Mouse (Mus musculus): ENCODE results near the gene Ncs1. TPM values are rescaled to one million over a fixed set of nuclear protein-coding genes. Genes with fewer than 3 reads are reported as not detected.

The Ncs1 gene
- polyA plus RNA-seq, 1 experiment from 2014 or later: 22.3 TPM

- H3K27me3 ChIP-seq (replicated peaks): no peaks in the 10 kb centered on the region
- H3K9ac ChIP-seq: no peak overlapping the region
- WGBS: 82% methylated on average over 5 of the region's 5 CpGs
- no peaks in the 10 kb centered on the region for H3K9me3 ChIP-seq
- H3K27ac ChIP-seq: no peak overlapping the region
- no peaks in the 10 kb centered on the region for H3K4me1 ChIP-seq
- H3K4me3 ChIP-seq (replicated peaks): no peak overlapping the region
- no peak overlapping the region for H3K4me2 ChIP-seq
- no peak for ATAC-seq (ENCODE audit: insufficient read depth, low FRiP score, low read depth)
- H3K36me3 ChIP-seq: peaks cover 13% of the 10 kb centered on the region
These were observed 38.9 kb downstream of the Ncs1 start for GRCm38 (mm10) chr2:31284531-31284930.

GRCm38 (mm10) chr2:31291421-31291820, 45.8 kb downstream of the Ncs1 start:
- Histone ChIP-seq H3K4me2 (no peak overlapping the region), H3K9me3 (no peaks in the 10 kb centered on the region), H3K4me1 (no peaks in the 10 kb centered on the region), H3K4me3 (replicated peaks) (no peak overlapping the region), H3K36me3 (0 out of 2 replicates have a peak, but pooled peaks cover 7% of the 10 kb centered on the region), H3K27me3 (replicated peaks) (no peaks in the 10 kb centered on the region), H3K9ac (no peak overlapping the region), H3K27ac (no peak overlapping the region)
- ATAC-seq (ENCODE audit: insufficient read depth, low FRiP score, low read depth): no peak
- 10% methylated on average over 6 of the region's 6 CpGs for WGBS

GRCm38 (mm10) chr2:31294985-31295384, 49.4 kb downstream of the Ncs1 start:
- Histone ChIP-seq H3K36me3 (0 out of 2 replicates have a peak, but pooled peaks cover 3% of the 10 kb centered on the region), H3K27ac (no peak overlapping the region), H3K4me2 (no peak overlapping the region), H3K9ac (no peak overlapping the region), H3K27me3 (replicated peaks) (no peaks in the 10 kb centered on the region), H3K4me1 (0 out of 2 replicates have a peak, but pooled peaks cover 6% of the 10 kb centered on the region), H3K9me3 (no peaks in the 10 kb centered on the region), H3K4me3 (replicated peaks) (no peak overlapping the region)
- no peak for ATAC-seq (ENCODE audit: insufficient read depth, low FRiP score, low read depth)
- WGBS: 1% methylated on average over 4 of the region's 4 CpGs

DNA sequence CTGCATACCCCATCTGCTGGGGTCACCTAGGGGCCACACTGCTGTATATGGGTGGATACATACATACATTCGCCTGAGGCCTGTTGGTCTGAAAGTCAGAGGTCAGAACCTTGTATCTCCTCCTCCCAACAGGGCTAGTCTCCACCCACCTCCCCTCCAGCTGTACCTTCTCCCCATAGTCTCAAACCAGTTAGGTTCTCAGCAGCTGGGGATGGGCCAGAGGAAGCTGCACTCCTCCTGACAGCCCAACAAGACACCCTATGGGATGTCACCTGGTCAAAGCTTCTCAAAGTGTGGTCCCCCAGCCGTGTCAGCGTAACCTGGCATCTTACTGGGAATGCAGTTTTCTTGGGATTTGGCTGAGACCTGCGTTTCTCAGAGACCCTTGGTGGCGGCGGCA, 50.8 kb downstream of the Ncs1 start:
- Histone ChIP-seq H3K27me3 (replicated peaks) (no peaks in the 10 kb centered on the region), H3K4me1 (0 out of 2 replicates have a peak, but pooled peaks cover 6% of the 10 kb centered on the region), H3K4me2 (no peak overlapping the region), H3K4me3 (replicated peaks) (no peak overlapping the region), H3K9ac (no peak overlapping the region), H3K27ac (no peak overlapping the region), H3K9me3 (no peaks in the 10 kb centered on the region), H3K36me3 (0 out of 2 replicates have a peak, but pooled peaks cover 3% of the 10 kb centered on the region)
- ATAC-seq (ENCODE audit: insufficient read depth, low FRiP score, low read depth): no peak
- WGBS: 81% methylated on average over 6 of the region's 6 CpGs

GRCm38 (mm10) chr2:31297602-31298268, 52.1 kb downstream of the Ncs1 start:
- no peaks in the 10 kb centered on the region for H3K9me3 ChIP-seq
- H3K4me2 ChIP-seq: peak overlapping the region; percentile 55
- peak overlapping the region; percentile 49 for H3K4me3 ChIP-seq (replicated peaks)
- H3K36me3 ChIP-seq: no peaks in the 10 kb centered on the region
- no peaks in the 10 kb centered on the region for H3K27me3 ChIP-seq (replicated peaks)
- WGBS: 6% methylated on average over 17 of the region's 17 CpGs
- no peak overlapping the region for H3K27ac ChIP-seq
- 0 out of 2 replicates have a peak, but pooled peaks cover 6% of the 10 kb centered on the region for H3K4me1 ChIP-seq
- peak; percentile 82 for ATAC-seq (ENCODE audit: insufficient read depth, low FRiP score, low read depth)
- 0 out of 2 replicates have a peak overlapping the region, but pooled peaks have one; percentile 21 for H3K9ac ChIP-seq

DNA sequence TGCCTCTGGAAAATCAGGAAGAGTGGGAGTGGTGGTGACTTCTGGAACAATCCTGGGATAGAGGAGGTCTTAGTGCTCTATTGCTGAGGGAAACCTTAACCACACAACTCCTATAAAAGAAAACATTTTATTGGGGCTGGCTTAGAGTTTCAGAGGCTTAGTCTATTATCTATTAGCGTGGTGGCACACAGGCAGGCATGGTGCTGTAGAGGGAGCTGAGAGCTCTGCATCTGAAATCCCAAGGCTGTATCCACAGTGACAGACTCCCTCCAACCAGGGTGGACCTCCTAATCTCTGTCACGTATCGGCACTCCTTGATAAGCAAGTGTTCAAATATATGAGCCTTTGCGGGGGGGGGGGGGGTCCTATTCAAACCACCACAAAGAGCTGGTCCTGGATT, 53.2 kb downstream of the Ncs1 start:
- peak overlapping the region; percentile 55; the same call in 1 of the 2 replicates for H3K4me2 ChIP-seq
- H3K9me3 ChIP-seq: no peaks in the 10 kb centered on the region
- H3K4me1 ChIP-seq: 0 out of 2 replicates have a peak, but pooled peaks cover 6% of the 10 kb centered on the region
- peak overlapping the region; percentile 49; the same call in 1 of the 2 replicates for H3K4me3 ChIP-seq (replicated peaks)
- no peak overlapping the region for H3K27ac ChIP-seq
- 36% methylated on average over 4 of the region's 4 CpGs for WGBS
- H3K27me3 ChIP-seq (replicated peaks): no peaks in the 10 kb centered on the region
- no peak overlapping the region for H3K9ac ChIP-seq
- ATAC-seq (ENCODE audit: insufficient read depth, low FRiP score, low read depth): no peak
- H3K36me3 ChIP-seq: no peaks in the 10 kb centered on the region

DNA sequence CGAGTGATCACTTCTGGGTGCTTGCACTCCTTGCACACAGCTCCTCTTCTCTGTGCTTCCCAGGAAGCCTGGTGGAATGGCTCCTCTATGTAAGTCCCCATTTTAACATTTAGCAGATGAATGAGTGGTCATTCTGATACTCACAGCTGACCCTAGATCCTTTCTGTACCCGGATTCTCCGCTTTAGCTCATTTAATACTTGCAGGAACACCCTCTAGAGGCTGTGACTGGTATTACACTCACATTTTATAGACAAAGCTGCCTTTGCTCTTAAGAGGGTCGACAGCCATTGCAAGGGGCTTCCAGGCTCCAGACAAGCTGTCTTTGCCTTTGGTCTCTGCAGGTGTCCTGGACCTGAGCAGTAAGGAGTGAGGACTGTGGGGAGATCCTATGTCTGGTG, 53.6 kb downstream of the Ncs1 start:
- no peak overlapping the region for H3K9ac ChIP-seq
- H3K4me1 ChIP-seq: 0 out of 2 replicates have a peak, but pooled peaks cover 6% of the 10 kb centered on the region
- no peaks in the 10 kb centered on the region for H3K27me3 ChIP-seq (replicated peaks)
- WGBS: 27% methylated on average over 4 of the region's 4 CpGs
- no peak for ATAC-seq (ENCODE audit: insufficient read depth, low FRiP score, low read depth)
- 0 out of 2 replicates have a peak overlapping the region, but pooled peaks have one; percentile 13 for H3K4me2 ChIP-seq
- H3K9me3 ChIP-seq: no peaks in the 10 kb centered on the region
- H3K27ac ChIP-seq: no peak overlapping the region
- H3K36me3 ChIP-seq: no peaks in the 10 kb centered on the region
- H3K4me3 ChIP-seq (replicated peaks): no peak overlapping the region

DNA sequence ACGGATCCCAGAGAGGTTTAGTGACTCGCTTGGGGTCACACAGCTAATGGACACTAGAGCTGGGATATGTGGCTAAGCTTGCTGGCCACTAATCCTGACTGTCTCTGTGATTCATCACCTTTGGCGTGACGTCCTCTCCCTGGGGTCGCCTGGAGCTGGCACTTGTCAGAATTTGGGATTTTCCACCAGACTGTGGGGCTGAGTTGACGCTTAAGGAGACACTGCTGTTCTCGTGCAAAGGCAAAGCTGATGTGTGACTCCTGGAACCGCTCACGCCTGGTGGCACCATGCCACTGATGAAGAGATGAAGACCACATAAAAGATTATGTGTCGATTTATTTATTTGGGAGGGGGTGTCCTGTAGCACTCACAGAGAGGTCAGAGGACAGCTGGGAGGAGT, 54.4 kb downstream of the Ncs1 start:
- 0 out of 2 replicates have a peak, but pooled peaks cover 6% of the 10 kb centered on the region for H3K4me1 ChIP-seq
- no peaks in the 10 kb centered on the region for H3K27me3 ChIP-seq (replicated peaks)
- H3K9ac ChIP-seq: no peak overlapping the region
- no peaks in the 10 kb centered on the region for H3K9me3 ChIP-seq
- 73% methylated on average over 10 of the region's 10 CpGs for WGBS
- no peak for ATAC-seq (ENCODE audit: insufficient read depth, low FRiP score, low read depth)
- H3K4me3 ChIP-seq (replicated peaks): no peak overlapping the region
- no peak overlapping the region for H3K4me2 ChIP-seq
- no peak overlapping the region for H3K27ac ChIP-seq
- no peaks in the 10 kb centered on the region for H3K36me3 ChIP-seq

- 0 out of 2 replicates have a peak, but pooled peaks cover 10% of the 10 kb centered on the region for H3K4me1 ChIP-seq
- no peak overlapping the region for H3K4me3 ChIP-seq (replicated peaks)
- no peak overlapping the region for H3K27ac ChIP-seq
- no peak overlapping the region for H3K9ac ChIP-seq
- H3K4me2 ChIP-seq: no peak overlapping the region
- no peaks in the 10 kb centered on the region for H3K36me3 ChIP-seq
- WGBS: 72% methylated on average over 9 of the region's 9 CpGs
- no peaks in the 10 kb centered on the region for H3K27me3 ChIP-seq (replicated peaks)
- no peaks in the 10 kb centered on the region for H3K9me3 ChIP-seq
- ATAC-seq (ENCODE audit: insufficient read depth, low FRiP score, low read depth): no peak
These were observed 57.6 kb downstream of the Ncs1 start for GRCm38 (mm10) chr2:31303177-31303576.

GRCm38 (mm10) chr2:31304191-31304590, 58.6 kb downstream of the Ncs1 start:
- Histone ChIP-seq H3K36me3 (no peaks in the 10 kb centered on the region), H3K27me3 (replicated peaks) (no peaks in the 10 kb centered on the region)
- 59% methylated on average over 9 of the region's 9 CpGs for WGBS

GRCm38 (mm10) chr2:31304801-31305665, 59.4 kb downstream of the Ncs1 start:
- Histone ChIP-seq H3K9ac (no peak overlapping the region), H3K27ac (no peak overlapping the region), H3K4me1 (0 out of 2 replicates have a peak, but pooled peaks cover 5% of the 10 kb centered on the region), H3K36me3 (no peaks in the 10 kb centered on the region), H3K4me3 (replicated peaks) (no peak overlapping the region), H3K27me3 (replicated peaks) (no peaks in the 10 kb centered on the region), H3K9me3 (no peaks in the 10 kb centered on the region), H3K4me2 (no peak overlapping the region)
- 70% methylated on average over 22 of the region's 22 CpGs for WGBS
- ATAC-seq (ENCODE audit: insufficient read depth, low FRiP score, low read depth): no peak

More at GRCm38 (mm10) chr2:31304191-31304590, 58.6 kb downstream of the Ncs1 start:
- H3K9me3 ChIP-seq: no peaks in the 10 kb centered on the region
- 0 out of 2 replicates have a peak, but pooled peaks cover 5% of the 10 kb centered on the region for H3K4me1 ChIP-seq
- H3K4me3 ChIP-seq (replicated peaks): no peak overlapping the region
- ATAC-seq (ENCODE audit: insufficient read depth, low FRiP score, low read depth): no peak
- no peak overlapping the region for H3K9ac ChIP-seq
- H3K27ac ChIP-seq: no peak overlapping the region
- no peak overlapping the region for H3K4me2 ChIP-seq

DNA sequence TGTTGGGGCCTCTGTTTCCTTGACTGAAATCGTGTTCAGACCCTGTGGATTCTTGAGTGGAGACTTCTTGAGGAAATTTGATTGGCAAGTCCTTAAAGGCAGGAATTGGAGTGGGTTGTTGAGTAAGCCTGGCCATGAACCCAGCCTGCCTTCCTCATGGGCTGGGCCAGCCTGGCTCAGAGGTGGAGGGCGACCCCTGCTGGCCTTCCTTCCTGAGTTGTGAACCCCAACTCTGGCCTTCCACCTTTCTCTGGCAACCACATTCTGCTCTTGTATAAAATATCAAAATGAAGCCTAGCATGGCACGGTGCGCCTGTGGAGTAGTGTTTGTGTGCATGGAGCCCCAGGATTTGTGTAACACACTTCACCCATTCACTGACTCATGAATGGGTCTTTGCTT, 60.1 kb downstream of the Ncs1 start:
- 0 out of 2 replicates have a peak, but pooled peaks cover 5% of the 10 kb centered on the region for H3K4me1 ChIP-seq
- H3K9me3 ChIP-seq: no peaks in the 10 kb centered on the region
- no peak for ATAC-seq (ENCODE audit: insufficient read depth, low FRiP score, low read depth)
- H3K4me2 ChIP-seq: no peak overlapping the region
- no peaks in the 10 kb centered on the region; the same call in 1 of the 2 replicates for H3K27me3 ChIP-seq (replicated peaks)
- no peaks in the 10 kb centered on the region for H3K36me3 ChIP-seq
- H3K4me3 ChIP-seq (replicated peaks): no peak overlapping the region
- WGBS: 41% methylated on average over 4 of the region's 4 CpGs
- H3K27ac ChIP-seq: no peak overlapping the region
- no peak overlapping the region for H3K9ac ChIP-seq

All from stomach, embryonic 15.5 days (tissue).